Mouse (Mus musculus) cerebellum, postnatal 14 days (tissue): ENCODE results near the gene Ncoa5.

Experiments
- DNase-seq, 2 experiments: peaks; one replicate each; pipeline ENCODE4 v3.0.0; 2021; ENCODE audit warnings: mixed read lengths in 2 of 2

Gene Ncoa5

DNA sequence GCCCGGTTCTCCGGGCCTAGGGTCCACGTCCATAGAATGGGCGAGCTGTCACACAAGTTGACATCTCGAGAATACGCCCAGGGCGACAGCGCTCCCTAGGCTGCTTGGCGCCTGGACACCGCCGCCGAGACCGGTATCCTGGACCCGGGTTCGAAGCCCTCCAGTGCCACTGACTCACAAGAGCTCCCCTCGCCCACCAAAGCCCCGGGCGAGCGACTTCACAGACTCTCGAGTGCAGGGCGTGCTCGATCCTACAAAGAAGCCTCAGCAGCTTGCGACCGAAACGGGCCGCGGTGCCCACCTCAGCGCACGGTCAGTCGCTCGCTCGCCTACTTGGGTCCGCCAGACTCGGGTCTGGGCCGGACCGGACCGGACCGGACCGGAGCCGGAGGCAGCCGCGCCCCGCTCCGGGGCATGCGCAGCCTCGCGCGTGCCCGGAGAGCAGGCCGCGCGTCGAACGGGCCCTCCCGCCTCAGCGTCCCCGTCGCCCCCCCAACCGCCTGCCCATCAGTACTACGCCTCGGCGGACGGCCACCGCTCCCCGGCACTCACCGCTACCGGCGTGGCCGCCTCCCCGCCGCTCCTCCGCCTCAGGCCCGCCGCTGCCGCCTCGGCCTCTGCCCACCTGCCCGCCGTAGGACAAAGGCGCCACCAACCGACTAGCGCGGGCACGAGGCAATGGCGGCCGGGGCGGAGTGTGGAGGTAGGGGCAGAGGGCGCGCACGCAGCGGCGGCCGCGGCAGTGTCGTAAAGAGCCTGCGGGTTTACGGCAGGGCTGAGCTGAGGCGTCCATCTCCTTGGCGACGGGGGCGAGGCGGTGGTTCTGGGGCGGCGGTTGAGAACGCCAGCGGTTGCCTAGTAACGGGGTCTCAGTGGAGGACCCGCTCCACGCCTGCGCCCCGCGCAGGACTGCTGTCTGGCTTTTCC is at the start of gene Ncoa5:
Gene Ncoa5 (minus strand): TSS at position 737 of the 927 bp plus-strand sequence.
- peak; percentile 98 to 99 for DNase-seq

DNA sequence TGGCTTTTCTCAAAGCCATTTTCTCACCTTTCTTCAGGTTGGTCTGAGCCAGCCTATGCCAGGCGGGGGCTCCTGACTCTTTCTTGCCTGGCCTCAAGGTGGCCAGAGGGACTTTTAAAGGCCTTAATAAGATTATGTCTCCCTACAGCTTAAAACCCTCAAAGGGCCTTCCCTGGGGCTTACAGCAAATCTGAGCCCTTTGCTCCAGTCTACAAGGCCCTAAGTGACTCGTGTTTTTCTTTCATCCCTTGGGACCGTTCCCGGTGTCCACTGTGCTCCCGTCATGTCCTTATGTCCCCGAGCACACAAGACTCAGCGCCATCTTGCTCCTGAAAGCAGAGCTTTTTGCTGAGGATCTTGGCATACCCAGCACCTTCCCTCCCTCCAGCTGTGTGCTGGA is 46.6 kb upstream of the Ncoa5 start:
- DNase-seq, result no peak

DNA sequence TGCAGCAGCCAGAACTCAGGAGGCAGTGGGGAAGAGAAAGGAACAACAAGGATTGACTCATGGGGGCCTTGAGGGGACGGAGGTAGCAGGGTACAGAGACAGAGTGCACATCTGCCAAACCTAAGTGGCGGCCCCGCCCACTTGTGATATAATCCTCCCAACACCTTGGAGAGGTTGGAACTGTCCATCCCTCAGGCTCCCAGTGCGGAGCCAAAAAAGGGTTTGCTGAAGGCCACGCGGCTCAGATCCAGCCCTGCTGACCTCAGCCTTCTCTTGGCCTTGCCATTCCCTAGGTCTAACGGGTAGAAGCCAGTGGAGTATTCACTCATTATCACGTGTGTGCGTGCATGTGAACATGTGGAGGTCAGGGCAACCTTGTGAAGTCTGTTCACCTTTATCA is 46.0 kb upstream of the Ncoa5 start:
- no peak for DNase-seq

DNA sequence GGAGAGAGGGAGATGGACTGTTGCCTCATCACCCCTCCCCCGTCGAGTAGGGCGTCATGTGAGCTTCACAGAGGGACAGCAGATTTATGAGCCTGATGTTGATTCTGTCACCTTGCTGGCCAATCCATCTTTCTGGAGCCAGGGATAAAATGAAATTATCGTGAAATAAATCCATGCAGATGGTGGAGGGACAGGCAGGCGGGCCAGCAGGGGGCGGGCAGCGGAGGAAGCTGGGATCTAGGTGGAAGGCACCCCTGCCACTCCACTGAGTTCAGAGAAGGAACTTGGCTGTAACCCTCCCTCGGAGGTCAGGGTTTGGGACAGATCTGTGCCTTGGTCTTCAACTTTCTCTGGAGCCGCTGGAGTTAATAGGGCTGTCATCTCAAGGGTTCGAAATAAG is 43.9 kb upstream of the Ncoa5 start:
- DNase-seq, result peak in 1 of 2 experiments; percentile 47

DNA sequence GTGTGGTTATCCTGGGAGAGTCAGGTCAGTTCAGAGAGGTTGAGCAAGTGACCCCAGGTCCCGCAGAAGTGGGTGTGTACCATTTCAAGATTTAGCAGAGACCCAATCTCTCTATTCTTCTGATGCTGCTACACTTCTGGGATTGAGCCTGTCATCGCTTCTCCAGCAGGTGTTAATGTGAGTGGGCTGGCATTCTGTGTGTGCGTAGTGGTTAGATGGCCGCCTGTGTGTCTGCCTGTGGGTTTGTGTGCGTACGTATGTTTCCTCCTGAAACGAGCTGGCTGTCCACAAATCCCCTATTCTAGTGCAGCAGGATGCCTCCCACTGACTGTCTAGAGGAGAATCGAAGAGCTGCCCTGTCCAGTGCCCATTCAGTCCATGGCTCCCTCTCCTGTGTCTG is 43.4 kb upstream of the Ncoa5 start:
- no peak for DNase-seq

DNA sequence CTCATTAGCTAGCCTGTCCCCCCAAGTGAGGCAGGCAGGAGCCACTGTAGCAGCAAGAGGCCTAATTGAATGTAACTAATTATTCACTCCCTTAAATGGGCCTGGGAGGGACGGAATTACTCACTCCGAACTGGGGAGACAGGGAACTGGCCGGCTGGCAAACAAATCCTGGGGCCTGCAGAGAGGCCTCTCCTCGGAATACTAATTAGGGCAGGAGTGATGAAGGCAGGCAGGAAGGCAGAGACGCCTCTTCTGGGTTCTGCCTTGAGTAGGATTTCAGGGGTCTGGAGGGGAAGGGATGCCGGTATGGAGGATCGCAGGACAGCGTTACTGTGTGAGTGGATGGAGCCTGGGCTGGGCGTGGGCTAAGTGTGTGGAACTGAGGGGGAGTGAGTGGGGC is 42.4 kb upstream of the Ncoa5 start:
- DNase-seq, result no peak

DNA sequence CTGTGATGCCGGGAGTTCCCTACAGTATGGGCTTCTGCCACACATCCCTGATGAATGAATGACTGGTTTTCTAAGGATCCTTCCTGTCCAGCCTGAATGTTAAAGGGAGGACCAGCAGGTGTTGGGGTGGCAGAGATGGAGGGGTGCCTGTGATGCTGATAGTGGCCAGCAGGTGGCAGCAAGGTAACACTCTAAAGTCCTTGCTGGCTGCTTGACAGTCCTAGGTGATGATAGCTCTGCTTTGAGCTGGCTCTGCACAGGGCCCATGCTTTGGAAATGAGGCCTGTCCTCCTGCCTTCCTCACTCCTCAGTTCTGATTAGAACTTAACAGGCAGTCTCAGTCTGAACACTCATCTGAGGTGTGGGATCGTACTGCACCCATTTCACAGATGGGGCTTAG is 40.3 kb upstream of the Ncoa5 start:
- DNase-seq, result peak; percentile 95

DNA sequence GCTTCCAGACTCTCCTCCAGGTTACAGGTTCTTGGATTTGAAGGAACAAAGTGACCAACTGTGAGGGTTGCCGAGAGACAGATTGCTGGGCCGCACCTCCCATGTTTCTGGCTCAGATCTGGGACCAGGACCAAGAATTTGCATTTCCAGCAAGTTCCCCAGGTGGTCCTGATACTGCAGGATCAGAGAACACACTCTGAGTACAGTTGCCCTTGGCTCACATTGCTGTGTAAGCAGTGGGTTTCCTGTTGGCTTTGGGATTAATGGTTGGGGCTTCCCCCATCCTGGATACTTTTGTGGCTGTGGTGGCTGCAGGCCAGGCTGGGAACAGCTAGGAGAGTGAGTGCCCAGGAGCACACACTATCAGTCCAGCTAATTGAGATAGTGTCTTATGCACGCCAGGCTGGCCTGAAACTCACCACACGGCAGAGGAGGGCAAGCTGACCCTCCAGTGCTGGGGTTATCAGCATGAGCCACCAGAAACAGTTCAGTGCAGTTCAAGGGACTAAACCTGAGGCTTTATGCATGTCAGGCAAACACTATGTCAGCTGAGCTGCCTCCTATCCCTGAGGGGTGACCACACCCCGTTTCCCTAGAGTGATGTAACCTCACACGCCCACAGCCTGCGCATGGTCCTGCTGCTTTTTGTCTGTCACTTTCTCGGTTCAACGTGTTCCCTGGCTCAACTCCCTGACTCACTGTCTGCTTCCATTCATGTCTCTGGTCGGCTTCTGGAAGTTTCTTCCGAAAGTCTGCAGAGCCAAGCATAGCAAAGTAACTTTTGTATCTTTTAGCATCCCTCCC is 39.6 kb upstream of the Ncoa5 start:
- peak; percentile 82 to 92 for DNase-seq

DNA sequence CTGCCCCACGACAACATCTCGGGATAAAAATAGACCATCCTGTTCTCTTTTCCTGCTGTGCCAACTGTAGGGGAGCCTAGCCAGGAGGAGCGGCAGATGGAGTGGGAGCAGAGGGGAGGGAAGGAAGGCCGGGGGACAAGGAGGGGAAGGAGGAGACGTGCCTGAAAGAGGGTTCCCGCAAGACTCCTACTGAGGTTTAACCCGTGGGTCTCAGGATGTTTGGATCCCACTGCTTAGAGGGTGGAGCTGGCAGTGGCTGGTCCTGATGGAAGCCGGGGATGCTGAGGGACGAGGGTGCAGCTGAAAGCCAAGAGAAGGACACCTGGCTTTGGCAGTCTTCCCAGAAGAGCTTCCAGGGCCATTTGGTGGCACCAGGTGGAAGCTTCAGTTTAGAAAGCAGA is 38.7 kb upstream of the Ncoa5 start:
- peak; percentile 89 to 94 for DNase-seq

DNA sequence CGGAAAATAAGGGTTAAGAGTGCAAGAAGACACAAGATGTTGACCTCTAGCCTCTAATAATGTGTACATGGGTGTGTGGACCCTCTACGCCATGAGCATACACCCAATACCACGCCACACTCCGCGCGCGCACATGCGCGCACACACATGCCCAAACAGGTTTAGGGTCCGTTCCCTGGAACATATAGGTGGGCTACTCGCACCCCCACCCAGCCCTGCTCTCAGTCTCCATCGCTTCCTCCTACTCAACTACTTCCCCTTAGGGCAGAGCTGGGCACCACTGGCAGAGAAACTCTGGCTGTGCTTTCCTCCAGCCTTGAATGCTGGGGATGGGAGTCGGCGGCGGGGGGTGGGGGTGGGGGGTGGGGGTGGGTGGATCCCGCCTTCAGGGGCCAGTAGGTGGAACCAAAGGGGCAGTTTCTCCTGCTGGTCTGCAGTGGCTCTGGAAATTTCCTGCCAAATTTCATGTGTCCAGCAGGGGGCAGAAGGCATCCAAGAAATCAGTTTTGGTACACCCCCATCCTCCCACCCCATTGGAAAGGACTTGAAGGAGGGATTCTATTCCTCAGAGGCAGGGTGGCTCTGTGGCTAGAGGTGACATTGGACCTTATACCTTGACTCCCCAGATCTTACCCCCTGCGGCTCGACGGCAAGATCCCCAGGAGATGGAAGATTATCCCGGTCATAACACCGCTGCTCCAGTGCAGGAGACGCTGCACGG is 35.6 kb upstream of the Ncoa5 start:
- peak; percentile 89 to 91 for DNase-seq

DNA sequence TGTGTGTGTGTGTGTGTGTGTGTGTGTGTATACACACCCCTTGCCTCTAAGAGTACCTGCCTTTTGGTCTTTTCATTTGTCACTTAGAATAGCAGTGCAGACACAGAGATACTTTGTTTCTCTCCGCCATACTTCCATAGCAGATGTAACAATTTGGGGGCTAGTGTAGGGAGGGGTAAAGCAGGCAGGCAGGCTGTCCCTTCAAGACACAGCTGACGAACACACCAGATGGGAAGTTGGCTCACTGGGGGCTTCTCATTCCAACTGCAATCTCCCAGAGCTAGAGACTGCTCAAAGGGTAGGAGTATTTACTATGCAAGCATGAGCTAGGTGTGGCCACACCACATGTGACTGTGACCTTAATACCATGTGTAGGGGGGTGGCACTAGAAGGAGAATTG is 34.1 kb upstream of the Ncoa5 start:
- DNase-seq, result no peak

DNA sequence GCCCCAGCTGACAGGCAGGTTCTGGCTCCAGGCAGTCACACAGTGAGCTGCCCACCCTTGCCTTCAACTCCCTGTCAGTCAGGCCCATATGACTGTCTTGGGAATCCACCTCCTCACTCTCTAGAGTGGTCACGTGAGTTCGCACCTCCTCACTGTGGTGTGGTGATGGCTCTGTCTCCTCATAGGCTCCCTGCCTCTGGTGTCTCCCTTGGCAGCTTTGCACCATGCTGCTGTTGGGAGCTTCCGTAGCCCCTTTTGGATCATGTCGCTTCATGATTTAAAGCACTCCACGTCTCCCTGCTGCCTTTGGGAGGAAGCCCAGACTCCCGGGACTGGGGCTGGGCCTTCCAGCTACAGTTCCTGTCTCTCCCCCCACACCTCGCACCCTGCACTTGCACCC is 29.8 kb upstream of the Ncoa5 start:
- DNase-seq, result no peak

DNA sequence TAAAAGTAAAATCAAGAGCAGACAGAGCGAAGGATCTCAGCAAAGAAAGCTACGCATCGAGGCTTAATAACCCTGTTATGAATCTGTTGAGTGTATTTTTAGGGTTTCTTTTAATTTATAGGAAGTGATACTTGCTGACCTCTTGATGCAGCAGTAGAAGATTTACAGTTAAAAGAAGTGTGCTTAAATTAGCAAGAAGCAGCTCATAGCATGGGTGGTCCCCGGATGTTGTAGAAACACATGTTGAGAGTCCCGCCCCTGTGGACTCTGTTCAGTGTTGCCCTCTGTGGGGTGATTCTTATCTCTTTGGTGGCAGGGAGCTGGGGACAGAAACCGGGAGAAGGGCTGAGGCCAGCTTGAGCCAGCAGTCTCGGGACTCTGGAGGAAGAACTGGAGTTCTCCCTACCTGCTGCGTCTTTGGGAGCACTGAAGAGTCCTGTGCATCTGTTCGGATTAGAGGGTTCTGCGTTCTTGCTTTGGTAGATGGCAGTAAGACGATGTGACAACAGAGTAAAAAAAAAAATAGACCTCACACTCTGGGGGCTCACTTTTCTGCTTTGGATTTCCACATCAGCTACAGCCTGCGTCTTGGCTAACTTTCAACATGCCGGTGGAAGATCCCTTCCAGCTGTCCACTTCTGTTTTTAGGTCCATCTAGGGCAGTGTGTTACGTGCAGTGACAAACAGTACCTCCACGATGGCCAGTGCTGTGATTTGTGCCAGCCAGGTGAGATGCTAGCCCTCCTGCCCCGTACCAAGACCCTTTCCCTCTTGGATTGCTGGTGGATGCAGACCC is 27.2 kb upstream of the Ncoa5 start:
- no peak for DNase-seq

DNA sequence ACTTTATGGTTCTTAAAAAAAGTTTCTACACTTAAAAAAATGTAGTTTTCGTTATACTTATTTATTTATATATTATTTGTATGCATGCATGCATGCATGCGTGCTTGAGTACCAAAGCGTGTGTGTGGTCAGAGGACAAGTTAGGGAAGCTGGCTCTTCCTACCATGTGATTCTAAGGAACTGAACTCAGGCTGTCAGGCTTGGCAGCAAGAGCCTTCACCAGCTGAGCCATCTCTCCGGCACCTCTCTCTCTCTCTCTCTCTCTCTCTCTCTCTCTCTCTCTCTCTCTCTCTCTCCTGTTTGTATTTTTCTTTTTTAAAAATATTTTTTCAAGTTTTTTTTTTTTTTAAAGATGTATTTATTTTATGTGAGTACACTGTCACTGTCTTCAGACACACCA is 25.3 kb upstream of the Ncoa5 start:
- DNase-seq, result no peak

DNA sequence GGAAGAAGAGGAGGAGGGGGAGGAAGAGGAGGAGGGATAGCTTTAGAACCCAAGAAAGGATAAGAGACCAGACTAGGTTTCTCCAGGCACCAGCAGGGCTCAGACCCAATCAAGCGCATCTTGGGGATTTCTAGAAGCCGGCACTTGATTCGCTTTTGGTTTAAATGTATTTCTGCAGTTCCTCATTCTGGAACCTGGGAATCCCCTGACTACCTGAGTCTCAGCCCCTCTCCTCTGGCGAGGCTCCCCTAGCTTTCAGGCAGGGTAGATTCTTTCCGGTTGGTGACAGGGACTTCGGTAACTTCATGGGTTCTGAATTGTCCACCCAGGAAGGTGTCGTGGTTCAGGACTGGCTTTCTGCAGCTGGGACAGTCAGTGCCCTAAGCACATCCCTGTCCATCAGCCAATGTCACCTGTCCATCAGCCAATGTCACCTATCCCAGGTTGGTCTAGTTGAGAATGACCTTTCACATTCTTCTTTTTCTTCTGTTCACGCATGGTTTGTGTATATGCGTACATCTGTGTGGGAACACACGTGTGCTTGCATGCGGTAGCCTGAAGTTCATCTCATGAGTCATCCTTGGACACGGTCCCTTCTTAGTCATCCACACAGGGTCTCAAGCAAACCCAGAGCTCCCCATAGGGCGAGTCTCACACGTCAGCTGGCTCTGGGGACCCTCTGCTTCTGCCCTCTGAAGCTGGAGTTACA is 21.9 kb upstream of the Ncoa5 start:
- no peak for DNase-seq

DNA sequence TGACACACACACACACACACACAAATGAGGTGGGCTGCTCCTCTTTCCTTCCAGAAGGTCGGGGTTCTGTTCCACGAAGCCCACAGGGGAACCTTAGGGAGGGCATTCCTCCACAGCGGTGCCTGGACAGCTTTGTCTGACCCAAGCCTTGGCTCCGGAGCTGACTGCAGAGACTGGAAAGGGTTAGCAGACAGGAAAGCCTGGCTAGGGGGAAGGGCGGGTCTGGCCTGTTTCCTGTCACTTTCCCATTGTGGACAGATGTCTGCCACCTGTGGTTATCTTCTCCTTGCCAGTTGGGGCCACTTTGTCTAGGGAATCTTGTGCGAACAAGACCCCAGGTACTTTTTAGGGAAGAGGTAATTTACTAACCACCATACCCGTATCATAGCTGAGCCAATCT is 21.2 kb upstream of the Ncoa5 start:
- DNase-seq, result no peak

DNA sequence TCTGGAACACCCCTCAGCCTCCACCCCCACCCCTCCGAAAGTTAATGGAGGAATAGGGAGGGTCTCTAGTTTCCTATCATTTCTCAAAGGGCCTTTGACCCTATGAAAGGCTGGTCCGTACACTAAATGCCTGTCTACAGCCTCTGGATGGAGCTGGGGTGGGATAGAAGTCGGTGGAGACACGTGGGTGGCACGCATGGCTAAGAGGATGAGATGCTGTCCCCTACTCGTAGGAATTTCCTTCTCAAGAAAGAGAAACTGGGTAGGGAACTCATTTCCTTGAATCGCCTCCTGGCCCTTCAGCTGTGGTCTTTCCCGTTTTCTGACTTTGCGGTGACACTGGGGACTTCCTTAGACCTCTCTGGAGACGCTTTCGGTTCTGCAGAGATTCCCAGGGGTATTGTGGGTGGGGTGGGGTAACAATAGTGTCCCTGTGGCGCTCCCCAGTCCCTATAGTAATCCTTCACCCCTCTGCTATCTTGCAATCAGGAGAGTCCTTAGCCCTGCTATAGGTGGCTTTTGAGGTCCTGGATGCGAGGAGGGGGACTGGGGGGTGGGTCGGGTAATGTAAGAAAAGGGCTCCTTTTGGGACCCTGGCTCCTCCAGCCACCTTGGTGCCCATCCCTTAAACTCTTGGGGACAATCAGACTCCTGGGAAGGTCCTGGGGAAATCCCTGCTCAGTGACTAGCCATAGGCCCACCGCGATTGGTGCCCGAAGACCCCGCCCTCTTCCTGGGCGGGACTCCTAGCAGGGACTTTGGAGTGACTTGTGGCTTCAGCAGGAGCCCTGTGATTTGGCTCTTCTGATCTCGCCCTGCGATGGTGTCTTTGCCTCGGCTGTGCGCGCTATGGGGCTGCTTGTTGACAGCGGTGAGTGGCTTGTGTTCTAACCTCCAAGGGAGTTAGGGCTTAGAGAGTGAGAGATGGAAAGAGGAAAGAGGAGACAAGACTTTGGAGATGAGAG is 20.5 kb upstream of the Ncoa5 start, which contains the start of gene Cd40:
Gene Cd40 (plus strand): TSS at position 740 of the 965 bp plus-strand sequence.
- peak in 1 of 2 experiments; percentile 38 for DNase-seq

DNA sequence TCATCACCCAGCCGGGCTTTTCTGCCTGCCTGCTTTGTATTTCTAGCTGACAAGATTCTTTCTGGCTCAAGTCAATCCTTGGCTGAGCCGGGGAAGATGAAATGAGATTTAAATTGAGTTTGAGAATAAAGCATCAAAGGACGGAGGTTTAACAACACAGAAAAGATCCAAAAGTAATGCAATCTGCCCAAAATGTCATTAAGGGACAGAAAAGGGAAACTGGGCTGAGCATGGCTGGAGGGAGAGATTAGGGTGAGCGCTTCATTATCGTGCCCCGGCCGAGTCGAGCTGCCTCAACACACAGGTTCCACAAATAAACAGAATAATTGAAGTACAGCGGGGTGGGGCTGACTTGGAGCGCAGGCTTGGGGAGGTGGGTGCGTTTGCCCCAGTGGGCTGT is 16.9 kb upstream of the Ncoa5 start:
- no peak for DNase-seq

DNA sequence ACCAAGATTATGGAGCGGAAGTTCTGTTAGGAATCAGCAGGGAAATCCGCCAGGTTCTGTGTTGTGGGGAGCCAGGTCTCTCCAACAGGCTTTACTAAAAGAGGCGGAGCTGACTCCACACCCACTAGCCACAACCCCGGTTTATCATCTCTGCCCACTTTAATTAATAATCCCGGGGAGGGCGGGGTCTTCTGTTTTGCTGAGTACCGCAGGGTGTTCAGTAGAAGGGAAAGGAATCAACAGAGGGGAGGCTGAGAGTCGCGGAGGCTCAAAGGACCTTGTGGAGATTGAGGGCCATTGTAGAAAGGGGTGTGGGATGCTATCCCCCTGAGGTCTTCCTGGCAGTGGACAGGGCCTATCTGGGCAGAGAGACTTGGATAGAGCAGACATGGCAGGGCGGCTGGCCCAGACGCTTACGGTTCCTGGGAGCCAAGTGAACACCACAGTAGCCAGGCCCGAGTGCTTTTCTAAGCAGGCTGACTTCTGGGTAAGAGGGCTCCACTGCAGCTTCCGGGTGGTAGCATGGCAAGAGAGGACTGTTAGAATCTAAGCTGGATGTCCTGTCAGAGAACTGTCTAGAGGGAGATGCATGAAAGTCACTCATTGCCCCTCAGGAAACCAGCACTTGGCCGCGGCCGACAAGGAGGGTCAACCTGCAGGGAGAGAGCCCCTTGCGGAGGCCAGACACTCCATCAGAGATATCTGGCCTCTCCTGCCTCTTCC is 16.3 kb upstream of the Ncoa5 start:
- DNase-seq, result peak; percentile 59 to 73

DNA sequence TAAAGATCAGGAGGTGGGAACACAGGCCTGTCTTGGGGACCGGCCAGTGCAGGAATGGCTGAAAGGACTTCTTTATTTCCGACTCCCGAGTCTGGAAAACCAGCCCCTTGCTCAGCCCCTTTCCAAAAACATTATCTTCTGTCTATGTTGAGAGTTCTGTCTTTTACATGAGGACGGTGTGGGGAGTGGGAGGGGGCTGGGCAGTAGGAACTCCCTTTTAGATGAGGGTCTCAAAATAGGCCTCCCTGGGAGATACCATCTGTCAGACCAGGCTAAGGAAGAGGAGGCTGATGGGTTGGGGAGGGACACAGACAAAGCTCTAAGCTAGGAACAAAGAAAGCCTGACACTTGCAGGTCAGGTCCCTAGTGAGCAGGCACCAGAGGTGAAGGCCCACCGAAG is 14.4 kb upstream of the Ncoa5 start:
- no peak for DNase-seq
